Mouse (Mus musculus) heart, postnatal 0 days (tissue): ENCODE results near the gene A830031A19Rik. TPM values are rescaled to one million over a fixed set of nuclear protein-coding genes. Genes with fewer than 3 reads are reported as not detected.

ENCODE experiments used
- ATAC-seq: fragments of 200-750 bp; cut with Nextera tagmentation; 2 replicates; pipeline ENCODE4 v1.8.0; 2017; ENCODE audit warnings: low read depth, moderate number of reproducible peaks, moderate library complexity; ENCODE audit not compliant: insufficient read depth
- DNase-seq: peaks from one replicate; pipeline ENCODE4 v3.0.0-alpha.2; 2016; ENCODE audit warnings: low spot score
- H3K27ac ChIP-seq: fragments of 300-500 bp; sonication (generic); 2 replicates; pipeline ENCODE4 v1.5.1; 2014; ENCODE audit warnings: low read depth, mild to moderate bottlenecking
- H3K27me3 ChIP-seq: fragments of 300-500 bp; sonication (generic); 2 replicates; pipeline ENCODE4 v1.6.1; 2014; ENCODE audit warnings: low read length, mixed read lengths; ENCODE audit not compliant: control insufficient read depth, insufficient read depth
- H3K36me3 ChIP-seq: fragments of 300-500 bp; sonication (generic); replicated peaks from 2 replicates; pipeline ENCODE4 v1.6.1; 2014; ENCODE audit warnings: low read length, mixed read lengths; ENCODE audit not compliant: control insufficient read depth, insufficient read depth
- H3K4me1 ChIP-seq: fragments of 300-500 bp; sonication (generic); 2 replicates; pipeline ENCODE4 v1.6.1; 2014; ENCODE audit warnings: antibody characterized with exemption; ENCODE audit not compliant: control insufficient read depth, insufficient read depth
- H3K4me2 ChIP-seq: fragments of 300-500 bp; sonication (generic); 2 replicates; pipeline ENCODE4 v1.6.1; 2014; ENCODE audit warnings: low read depth, mild to moderate bottlenecking, low read length, moderate library complexity
- H3K4me3 ChIP-seq: fragments of 300-500 bp; sonication (generic); 2 replicates; pipeline ENCODE4 v1.5.1; 2014; ENCODE audit warnings: low read depth, low read length
- H3K9ac ChIP-seq: fragments of 300-500 bp; sonication (generic); replicated peaks from 2 replicates; pipeline ENCODE4 v1.6.1; 2014; ENCODE audit warnings: low read depth, low read length, mixed read lengths
- H3K9me3 ChIP-seq: fragments of 300-500 bp; sonication (generic); replicated peaks from 2 replicates; pipeline ENCODE4 v1.6.1; 2016; ENCODE audit warnings: low read length; ENCODE audit not compliant: control insufficient read depth
- CTCF ChIP-seq: IDR thresholded peaks from 2 replicates; pipeline ENCODE4 v1.5.1; 2016; ENCODE audit warnings: antibody characterized with exemption, control low read depth, low read depth
- EP300 ChIP-seq: IDR thresholded peaks from 2 replicates; pipeline ENCODE4 v1.6.1; 2016; ENCODE audit warnings: antibody characterized with exemption, low read depth
- WGBS: fragments of 180-500 bp; shearing (Covaris S2); extraction: QIAGEN DNeasy Blood & Tissue Kit; methylation state at CpG from one replicate; pipeline ENCODE4 v1.1.7; 2014; 5-methylcytosine and 5-hydroxymethylcytosine counted together
- polyA plus RNA-seq: library from polyadenylated mRNA; unstranded; fragments of >200 nt; fragmentation: Nextera tagmentation; extraction: Ambion mirVana; gene quantifications from 2 replicates; pipeline ENCODE4 v1.2.1, GENCODE M21; 2015
- total RNA-seq: library from RNA; depleted of rRNA; stranded (reverse); fragments of >200 nt; gene quantifications from 2 replicates; pipeline ENCODE4 v1.2.3, GENCODE M21; 2014; ENCODE audit warnings: low replicate concordance

A830031A19Rik gene
- total and polyA plus RNA-seq, 2 experiments from 2014 or later, result not detected

DNA sequence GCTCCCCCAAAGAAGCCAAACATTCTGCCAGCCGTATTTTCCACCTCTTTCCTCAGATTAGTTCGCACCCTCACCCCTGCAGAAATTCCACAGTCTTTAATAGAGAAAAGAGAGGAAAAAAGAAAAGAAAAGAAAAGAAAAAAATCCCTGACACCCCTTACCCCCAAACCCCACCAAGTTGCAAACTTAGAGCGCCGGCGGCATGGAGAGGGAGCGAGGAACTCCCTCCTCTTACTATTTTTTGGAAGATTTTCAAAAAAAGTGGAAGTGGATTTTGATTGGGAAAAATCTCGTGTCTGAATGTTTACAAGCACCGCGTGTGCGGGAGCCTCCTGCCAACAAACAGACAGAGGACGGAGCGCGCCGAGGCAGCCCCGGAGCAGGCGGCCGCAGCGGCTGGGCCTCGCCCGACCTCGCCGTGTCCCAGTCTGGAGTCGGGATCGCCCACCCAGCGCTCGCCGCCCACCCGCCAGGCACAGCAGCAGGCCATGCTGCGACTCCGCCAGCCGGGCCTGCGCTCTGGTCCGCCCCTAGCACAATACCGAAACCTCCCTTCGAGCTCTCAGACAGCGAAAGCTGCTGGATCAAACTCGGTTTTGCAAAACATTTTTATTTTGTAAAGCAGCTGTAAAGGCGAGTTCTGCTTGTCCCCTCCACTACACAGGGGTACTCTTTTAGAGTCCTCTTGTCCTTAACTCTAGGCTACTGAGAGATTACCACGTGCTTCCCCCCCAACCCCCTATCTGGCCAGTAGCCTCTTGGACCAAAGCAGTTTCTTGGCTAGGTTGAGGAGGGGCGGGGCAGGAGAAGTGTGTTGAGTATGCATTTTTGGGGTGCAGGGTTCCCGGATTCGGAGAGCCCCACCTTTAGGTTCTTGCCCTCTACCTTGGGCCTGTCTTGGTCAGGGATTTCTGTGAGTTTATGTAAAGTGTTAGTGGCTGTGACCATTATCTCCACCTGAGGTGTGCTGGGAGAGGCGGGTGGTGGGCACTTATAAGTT lies 4.8 kb upstream of the A830031A19Rik start:
- peak; percentile 31 for DNase-seq
- no peak for ATAC-seq
- WGBS, result under 1% methylated on average over 43 of the region's 43 CpGs
- Histone ChIP-seq H3K4me2 (peak overlapping the region; percentile 98), H3K27me3 (peaks cover 8% of the 10 kb centered on the region), H3K4me1 (peaks cover 20% of the 10 kb centered on the region; the same call in 1 of the 2 replicates), H3K36me3 (no peaks in the 10 kb centered on the region), H3K9me3 (no peaks in the 10 kb centered on the region), H3K9ac (peak overlapping the region; percentile 72), H3K4me3 (peak overlapping the region; percentile 70), H3K27ac (peak overlapping the region; percentile 84)
- TF ChIP-seq EP300 (no peak), CTCF (no peak)

GRCm38 (mm10) chr11:24078706-24079316 lies 4.0 kb upstream of the A830031A19Rik start:
- peaks cover 22% of the 10 kb centered on the region; the same call in 1 of the 2 replicates for H3K4me1 ChIP-seq
- no peaks in the 10 kb centered on the region for H3K9me3 ChIP-seq
- no peaks in the 10 kb centered on the region for H3K36me3 ChIP-seq
- no peak for TF ChIP-seq CTCF
- no peak for TF ChIP-seq EP300
- H3K9ac ChIP-seq, result peak overlapping the region; percentile 72
- peaks cover 13% of the 10 kb centered on the region for H3K27me3 ChIP-seq
- H3K27ac ChIP-seq, result peak overlapping the region; percentile 84
- H3K4me2 ChIP-seq, result peak overlapping the region; percentile 98
- peak overlapping the region; percentile 70 for H3K4me3 ChIP-seq
- ATAC-seq (no peak), DNase-seq (peak; percentile 51)
- WGBS, result under 1% methylated on average over 38 of the region's 38 CpGs

DNA sequence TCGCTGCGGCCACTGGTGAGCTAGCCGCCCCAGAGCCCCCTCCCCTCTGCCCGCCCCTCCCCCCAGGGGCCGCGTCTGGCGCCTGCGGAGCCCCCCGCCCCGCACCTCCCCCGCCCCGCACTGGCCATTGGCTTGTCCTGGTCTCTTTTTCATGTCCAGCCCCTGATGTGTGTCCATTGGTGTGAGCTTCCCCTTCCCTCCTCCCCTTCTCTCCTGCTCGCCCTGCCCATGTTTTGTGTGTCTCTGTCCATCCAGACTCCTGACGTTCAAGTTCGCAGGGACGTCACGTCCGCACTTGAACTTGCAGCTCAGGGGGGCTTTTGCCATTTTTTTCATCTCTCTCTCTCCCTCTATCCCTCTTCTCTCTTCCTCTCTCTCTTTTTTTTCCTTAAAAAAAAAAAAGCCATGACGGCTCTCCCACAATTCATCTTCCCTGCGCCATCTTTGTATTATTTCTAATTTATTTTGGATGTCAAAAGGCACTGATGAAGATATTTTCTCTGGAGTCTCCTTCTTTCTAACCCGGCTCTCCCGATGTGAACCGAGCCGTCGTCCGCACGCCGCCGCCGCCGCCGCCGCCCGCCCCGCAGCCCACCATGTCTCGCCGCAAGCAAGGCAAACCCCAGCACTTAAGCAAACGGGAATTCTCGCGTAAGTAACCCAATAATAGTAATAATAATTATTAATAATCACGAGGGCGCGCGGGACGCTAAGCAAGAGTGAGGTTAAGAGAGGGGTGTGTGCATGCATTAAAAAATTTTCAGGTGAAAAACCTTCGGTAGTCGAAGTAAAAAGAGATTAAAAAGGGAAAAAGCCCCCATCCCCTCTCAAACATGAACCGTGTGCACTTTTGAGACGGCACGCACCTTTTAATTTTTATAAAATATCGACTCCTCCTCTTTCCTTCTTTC lies 3.2 kb upstream of the A830031A19Rik start, which contains the start of gene Bcl11a:
TSS of gene Bcl11a (plus strand) at position 262 of the 911 bp plus-strand sequence.
- ATAC-seq (peak; percentile 73), DNase-seq (peak; percentile 88)
- peak within 1 kb of the TSS; percentile 84 for H3K27ac ChIP-seq
- WGBS, result under 1% methylated on average over 40 of the region's 51 CpGs
- H3K4me1 ChIP-seq, result peaks cover 22% of the 10 kb centered on the region; the same call in 1 of the 2 replicates
- H3K36me3 ChIP-seq, result no peaks in the 10 kb centered on the region
- H3K4me3 ChIP-seq, result peak within 1 kb of the TSS; percentile 70
- peaks cover 20% of the 10 kb centered on the region for H3K27me3 ChIP-seq
- TF ChIP-seq EP300 (no peak), CTCF (no peak)
- H3K9me3 ChIP-seq, result no peaks in the 10 kb centered on the region
- H3K9ac ChIP-seq, result peak within 1 kb of the TSS; percentile 77
- peak within 1 kb of the TSS; percentile 98 for H3K4me2 ChIP-seq

- H3K9me3 ChIP-seq, result no peaks in the 10 kb centered on the region
- H3K27ac ChIP-seq, result peak overlapping the region; percentile 84
- peaks cover 24% of the 10 kb centered on the region for H3K27me3 ChIP-seq
- peak overlapping the region; percentile 70 for H3K4me3 ChIP-seq
- ATAC-seq, result peak; percentile 52
- peak overlapping the region; percentile 77 for H3K9ac ChIP-seq
- H3K4me1 ChIP-seq, result peaks cover 16% of the 10 kb centered on the region; the same call in 1 of the 2 replicates
- peak; percentile 37 for DNase-seq
- no peaks in the 10 kb centered on the region for H3K36me3 ChIP-seq
- under 1% methylated on average over 59 of the region's 59 CpGs for WGBS
- peak overlapping the region; percentile 98 for H3K4me2 ChIP-seq
- TF ChIP-seq EP300 (no peak), CTCF (peak; percentile 35)
Measured at GRCm38 (mm10) chr11:24076821-24077730, 2.2 kb upstream of the A830031A19Rik start.
